Mouse (Mus musculus): ENCODE measurements around the gene Susd1. TPM values are rescaled to one million over a fixed set of nuclear protein-coding genes. Genes with fewer than 3 reads are reported as not detected.

Gene Susd1
- total and polyA plus RNA-seq, 3 experiments: 49.0 to 180 (median 67.6) TPM

- H3K79me2 ChIP-seq (ENCODE audit: control insufficient read depth, insufficient read depth, low read length, poor library complexity): no peaks in the 10 kb centered on the region
- H3K9ac ChIP-seq (ENCODE audit: control insufficient read depth, low read depth, low read length, poor library complexity, severe bottlenecking): no peak overlapping the region
- H3K4me1 ChIP-seq (ENCODE audit: control insufficient read depth in 1 of 2, insufficient read depth in 2 of 2, low read length in 2 of 2): peaks cover 4 to 5% of the 10 kb centered on the region in 2 experiments
- peaks cover 6 to 13% of the 10 kb centered on the region in 2 experiments for H3K36me3 ChIP-seq (ENCODE audit: control insufficient read depth in 1 of 2, insufficient read depth in 2 of 2, low read length in 2 of 2)
- H3K27me3 ChIP-seq (ENCODE audit: control insufficient read depth in 1 of 2, insufficient read depth in 2 of 2, low read length in 2 of 2): no peaks in the 10 kb centered on the region
- H3K4me3 ChIP-seq (ENCODE audit: control insufficient read depth in 1 of 2, insufficient read depth in 1 of 2, low read depth in 2 of 2, low read length in 2 of 2): no peak overlapping the region
- no peak overlapping the region for H3K27ac ChIP-seq (ENCODE audit: control insufficient read depth, low read depth, low read length)
- no peak for DNase-seq (ENCODE audit: low read depth, low spot score)
- no peak for TF ChIP-seq ZNF384 (IDR thresholded peaks at IDR 0.05; ENCODE audit: low read depth, low read length)
- TF ChIP-seq MXI1 (IDR thresholded peaks at IDR 0.05; ENCODE audit: low read depth, low read length): no peak
- TF ChIP-seq GATA1 (IDR thresholded peaks at IDR 0.05; ENCODE audit: low read depth, low read length): no peak
- TF ChIP-seq USF1 (IDR thresholded peaks at IDR 0.05; ENCODE audit: low read depth, low read length): no peak
- no peak for TF ChIP-seq BHLHE40 (IDR thresholded peaks at IDR 0.05; ENCODE audit: borderline replicate concordance, low read depth, low read length)
- no peak for TF ChIP-seq E2F4 (IDR thresholded peaks at IDR 0.05; ENCODE audit: borderline replicate concordance, low read depth, low read length)
- TF ChIP-seq MYC (IDR thresholded peaks at IDR 0.05; ENCODE audit: low read depth, low read length): no peak
- no peak for TF ChIP-seq RAD21 (IDR thresholded peaks at IDR 0.05; ENCODE audit: low read depth, low read length)
- TF ChIP-seq JUND (IDR thresholded peaks at IDR 0.05; ENCODE audit: low read depth, low read length): no peak
- TF ChIP-seq UBTF (IDR thresholded peaks at IDR 0.05; ENCODE audit: borderline replicate concordance, insufficient read depth, low read depth, low read length): no peak
- no peak for TF ChIP-seq ZMIZ1 (IDR thresholded peaks at IDR 0.05; ENCODE audit: low read depth, low read length)
- TF ChIP-seq NRF1 (IDR thresholded peaks at IDR 0.05; ENCODE audit: insufficient read depth, low read depth, low read length, poor library complexity, severe bottlenecking): no peak
- TF ChIP-seq POLR2AphosphoS5 (IDR thresholded peaks at IDR 0.05; ENCODE audit: borderline replicate concordance, low read depth, low read length): no peak
- no peak for TF ChIP-seq ZC3H11A (IDR thresholded peaks at IDR 0.05; ENCODE audit: low read depth, low read length)
- TF ChIP-seq TBP (IDR thresholded peaks at IDR 0.05; ENCODE audit: low read depth, low read length): no peak
- no peak for TF ChIP-seq ETS1 (IDR thresholded peaks at IDR 0.05; ENCODE audit: low read depth, low read length)
- no peak for TF ChIP-seq POLR2A (IDR thresholded peaks at IDR 0.05; ENCODE audit: control insufficient read depth in 1 of 2, insufficient read depth in 1 of 2, low read depth in 1 of 2, low read length in 2 of 2, poor library complexity in 1 of 2)
- TF ChIP-seq TCF12 (IDR thresholded peaks at IDR 0.05; ENCODE audit: low read depth, low read length): no peak
- no peaks in the 10 kb centered on the region for H3K9me3 ChIP-seq (replicated peaks; ENCODE audit: insufficient read depth, low read length)
Observed at GRCm38 (mm10) chr4:59371910-59372309, 66.5 kb downstream of the Susd1 start.

- no peak for TF ChIP-seq E2F4 (IDR thresholded peaks at IDR 0.05; ENCODE audit: borderline replicate concordance, low read depth, low read length)
- no peak for TF ChIP-seq GATA1 (IDR thresholded peaks at IDR 0.05; ENCODE audit: low read depth, low read length)
- no peak for TF ChIP-seq TCF12 (IDR thresholded peaks at IDR 0.05; ENCODE audit: low read depth, low read length)
- TF ChIP-seq UBTF (IDR thresholded peaks at IDR 0.05; ENCODE audit: borderline replicate concordance, insufficient read depth, low read depth, low read length): no peak
- TF ChIP-seq ELF1 (IDR thresholded peaks at IDR 0.05; ENCODE audit: low read depth, low read length): no peak
- no peak for TF ChIP-seq KAT2A (conservative IDR thresholded peaks at IDR 0.05; ENCODE audit: low read depth, low read length)
- TF ChIP-seq MAX (IDR thresholded peaks at IDR 0.05; ENCODE audit: low read length): no peak
Observed at GRCm38 (mm10) chr4:59369941-59370340, 68.5 kb downstream of the Susd1 start.

More at GRCm38 (mm10) chr4:59369941-59370340, 68.5 kb downstream of the Susd1 start:
- no peaks in the 10 kb centered on the region for H3K27me3 ChIP-seq (ENCODE audit: control insufficient read depth in 1 of 2, insufficient read depth in 2 of 2, low read length in 2 of 2)
- no peak overlapping the region for H3K27ac ChIP-seq (ENCODE audit: control insufficient read depth, low read depth, low read length)
- H3K9ac ChIP-seq (ENCODE audit: control insufficient read depth, low read depth, low read length, poor library complexity, severe bottlenecking): no peak overlapping the region
- no peaks in the 10 kb centered on the region for H3K9me3 ChIP-seq (replicated peaks; ENCODE audit: insufficient read depth, low read length)
- H3K4me1 ChIP-seq (ENCODE audit: control insufficient read depth in 1 of 2, insufficient read depth in 2 of 2, low read length in 2 of 2): peaks cover 11 to 25% of the 10 kb centered on the region in 2 experiments
- DNase-seq (ENCODE audit: low read depth, low spot score): no peak
- no peaks in the 10 kb centered on the region for H3K79me2 ChIP-seq (ENCODE audit: control insufficient read depth, insufficient read depth, low read length, poor library complexity)
- H3K36me3 ChIP-seq (ENCODE audit: control insufficient read depth in 1 of 2, insufficient read depth in 2 of 2, low read length in 2 of 2): peaks cover 14 to 25% of the 10 kb centered on the region in 2 experiments
- no peak overlapping the region for H3K4me3 ChIP-seq (ENCODE audit: control insufficient read depth in 1 of 2, insufficient read depth in 1 of 2, low read depth in 2 of 2, low read length in 2 of 2)

Data from MEL (cell line).